Mouse (Mus musculus): ENCODE results near the gene Gm20547. TPM values are rescaled to one million over a fixed set of nuclear protein-coding genes. Genes with fewer than 3 reads are reported as not detected.
"Not testable (repeated sequence)": the region's sequence is repeated elsewhere in the genome, so short reads cannot be mapped to it uniquely, and the experiment has no call there.

Gene Gm20547
- polyA plus RNA-seq, 1 experiment from 2014 or later = not detected

GRCm38 (mm10) chr17:34810811-34811210 is 71.0 kb downstream of the Gm20547 start:
- 80% methylated on average over 8 of the region's 8 CpGs for WGBS
- not testable (repeated sequence) for H3K4me3 ChIP-seq (replicated peaks); H3K4me1 ChIP-seq (replicated peaks); H3K9me3 ChIP-seq; H3K27me3 ChIP-seq (replicated peaks); H3K9ac ChIP-seq; H3K27ac ChIP-seq; H3K36me3 ChIP-seq; H3K4me2 ChIP-seq (replicated peaks); ATAC-seq

DNA sequence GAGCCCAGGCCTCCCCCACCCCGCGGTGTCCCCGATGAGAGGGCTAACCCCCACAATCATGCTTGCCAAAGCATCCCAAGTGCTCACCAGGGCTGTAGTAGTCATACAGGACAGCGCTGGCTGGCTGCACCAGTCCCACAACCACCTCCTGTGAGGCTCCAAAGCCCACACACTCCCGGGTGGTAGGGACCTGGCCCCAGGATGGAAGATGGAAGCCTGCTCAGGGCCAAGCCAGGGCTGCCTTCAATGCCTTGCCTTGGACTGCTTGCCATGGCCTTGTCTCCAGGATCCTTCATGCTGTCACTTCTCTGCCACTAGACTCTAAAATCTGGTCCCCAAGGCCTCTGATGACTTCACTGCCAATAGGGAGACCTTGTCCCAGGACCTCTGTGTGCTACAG is 71.4 kb downstream of the Gm20547 start:
- not testable (repeated sequence) for H3K9ac ChIP-seq; H3K4me3 ChIP-seq (replicated peaks); H3K36me3 ChIP-seq; ATAC-seq; H3K27me3 ChIP-seq (replicated peaks); H3K4me2 ChIP-seq (replicated peaks); H3K4me1 ChIP-seq (replicated peaks); H3K27ac ChIP-seq; H3K9me3 ChIP-seq
- 87% methylated on average over 5 of the region's 5 CpGs for WGBS

- no peaks in the 10 kb centered on the region for H3K27me3 ChIP-seq (replicated peaks)
- ATAC-seq = no peak
- H3K4me1 ChIP-seq (replicated peaks) = no peaks in the 10 kb centered on the region
- no peak overlapping the region for H3K27ac ChIP-seq
- H3K9ac ChIP-seq = no peak overlapping the region
- no peak overlapping the region for H3K4me3 ChIP-seq (replicated peaks)
- H3K9me3 ChIP-seq = no peaks in the 10 kb centered on the region
- H3K36me3 ChIP-seq = no peaks in the 10 kb centered on the region
- no peak overlapping the region for H3K4me2 ChIP-seq (replicated peaks)
- WGBS = 77% methylated on average over 6 of the region's 6 CpGs
Measured at GRCm38 (mm10) chr17:34808599-34809205, 73.1 kb downstream of the Gm20547 start.

GRCm38 (mm10) chr17:34807176-34807575 is 74.7 kb downstream of the Gm20547 start:
- H3K4me2 ChIP-seq (replicated peaks) = no peak overlapping the region
- H3K4me3 ChIP-seq (replicated peaks) = no peak overlapping the region
- no peaks in the 10 kb centered on the region for H3K4me1 ChIP-seq (replicated peaks)
- H3K36me3 ChIP-seq = no peaks in the 10 kb centered on the region
- no peaks in the 10 kb centered on the region for H3K9me3 ChIP-seq
- ATAC-seq = no peak
- WGBS = 65% methylated on average over 3 of the region's 3 CpGs
- H3K9ac ChIP-seq = no peak overlapping the region
- H3K27ac ChIP-seq = no peak overlapping the region
- H3K27me3 ChIP-seq (replicated peaks) = no peaks in the 10 kb centered on the region

Other genes with a start within 250 kb of the Gm20547 start
- 12.1 and 13.7 TPM in 2 replicates for gene Fkbpl, start 237.3 kb downstream of the Gm20547 start, polyA plus RNA-seq (2015; fragmentation: Nextera tagmentation; extraction: Ambion mirVana)
- 67.5 and 68.2 TPM in 2 replicates for gene Atf6b, start 234.9 kb downstream of the Gm20547 start, polyA plus RNA-seq (2015; fragmentation: Nextera tagmentation; extraction: Ambion mirVana)
- gene Tnxb, start 211.5 kb downstream of the Gm20547 start, polyA plus RNA-seq (2015; fragmentation: Nextera tagmentation; extraction: Ambion mirVana) = 1.1 and 1.3 TPM in 2 replicates
- gene C4b, start 138.2 kb downstream of the Gm20547 start, polyA plus RNA-seq (2015; fragmentation: Nextera tagmentation; extraction: Ambion mirVana) = 0.33 and 1.4 TPM in 2 replicates
- 0.38 and 18.1 TPM in 2 replicates for gene Cyp21a1, start 77.5 kb downstream of the Gm20547 start, polyA plus RNA-seq (2015; fragmentation: Nextera tagmentation; extraction: Ambion mirVana)
- gene Stk19, start 45.1 kb downstream of the Gm20547 start, polyA plus RNA-seq (2015; fragmentation: Nextera tagmentation; extraction: Ambion mirVana) = 25.1 and 30.3 TPM in 2 replicates
- 51.8 and 58.6 TPM in 2 replicates for gene Dxo, start 45.0 kb downstream of the Gm20547 start, polyA plus RNA-seq (2015; fragmentation: Nextera tagmentation; extraction: Ambion mirVana)
- gene Skiv2l, start 31.8 kb downstream of the Gm20547 start, polyA plus RNA-seq (2015; fragmentation: Nextera tagmentation; extraction: Ambion mirVana) = 39.9 and 42.5 TPM in 2 replicates
- 98.4 and 106 TPM in 2 replicates for gene Nelfe, start 31.7 kb downstream of the Gm20547 start, polyA plus RNA-seq (2015; fragmentation: Nextera tagmentation; extraction: Ambion mirVana)
- 52.1 and 63.5 TPM in 2 replicates for gene Cfb, start 19.5 kb downstream of the Gm20547 start, polyA plus RNA-seq (2015; fragmentation: Nextera tagmentation; extraction: Ambion mirVana)
- gene Zbtb12, start 2.6 kb downstream of the Gm20547 start, polyA plus RNA-seq (2015; fragmentation: Nextera tagmentation; extraction: Ambion mirVana) = 2.5 and 2.8 TPM in 2 replicates
- 14.9 and 16.0 TPM in 2 replicates for gene C2, start 16.2 kb upstream of the Gm20547 start, polyA plus RNA-seq (2015; fragmentation: Nextera tagmentation; extraction: Ambion mirVana)
- 61.2 and 67.6 TPM in 2 replicates for gene Ehmt2, start 16.4 kb upstream of the Gm20547 start, polyA plus RNA-seq (2015; fragmentation: Nextera tagmentation; extraction: Ambion mirVana)
- gene Slc44a4, start 32.4 kb upstream of the Gm20547 start, polyA plus RNA-seq (2015; fragmentation: Nextera tagmentation; extraction: Ambion mirVana) = 56.2 and 60.4 TPM in 2 replicates
- 118 and 134 TPM in 2 replicates for gene Neu1, start 49.2 kb upstream of the Gm20547 start, polyA plus RNA-seq (2015; fragmentation: Nextera tagmentation; extraction: Ambion mirVana)
- gene Hspa1b, start 77.2 kb upstream of the Gm20547 start, polyA plus RNA-seq (2015; fragmentation: Nextera tagmentation; extraction: Ambion mirVana) = 0.43 TPM in 2 replicates
- gene Gm20481, start 87.9 kb upstream of the Gm20547 start, polyA plus RNA-seq (2015; fragmentation: Nextera tagmentation; extraction: Ambion mirVana) = not detected in 2 replicates
- gene Hspa1a, start 90.1 kb upstream of the Gm20547 start, polyA plus RNA-seq (2015; fragmentation: Nextera tagmentation; extraction: Ambion mirVana) = 6.2 and 6.3 TPM in 2 replicates
- 0.16 and 0.78 TPM in 2 replicates for gene Hspa1l, start 90.7 kb upstream of the Gm20547 start, polyA plus RNA-seq (2015; fragmentation: Nextera tagmentation; extraction: Ambion mirVana)
- gene Lsm2, start 99.8 kb upstream of the Gm20547 start, polyA plus RNA-seq (2015; fragmentation: Nextera tagmentation; extraction: Ambion mirVana) = 187 and 190 TPM in 2 replicates
- gene Vars, start 118.9 kb upstream of the Gm20547 start, polyA plus RNA-seq (2015; fragmentation: Nextera tagmentation; extraction: Ambion mirVana) = 117 and 141 TPM in 2 replicates
- gene Vwa7, start 134.5 kb upstream of the Gm20547 start, polyA plus RNA-seq (2015; fragmentation: Nextera tagmentation; extraction: Ambion mirVana) = 0.21 and 0.35 TPM in 2 replicates
- gene Sapcd1, start 146.0 kb upstream of the Gm20547 start, polyA plus RNA-seq (2015; fragmentation: Nextera tagmentation; extraction: Ambion mirVana) = 11.4 and 13.5 TPM in 2 replicates
- 3.0 and 3.1 TPM in 2 replicates for gene Msh5, start 164.7 kb upstream of the Gm20547 start, polyA plus RNA-seq (2015; fragmentation: Nextera tagmentation; extraction: Ambion mirVana)
- gene Clic1, start 167.9 kb upstream of the Gm20547 start, polyA plus RNA-seq (2015; fragmentation: Nextera tagmentation; extraction: Ambion mirVana) = 385 and 387 TPM in 2 replicates
- 185 and 190 TPM in 2 replicates for gene Ddah2, start 177.0 kb upstream of the Gm20547 start, polyA plus RNA-seq (2015; fragmentation: Nextera tagmentation; extraction: Ambion mirVana)
- gene Ly6g6c, start 183.3 kb upstream of the Gm20547 start, polyA plus RNA-seq (2015; fragmentation: Nextera tagmentation; extraction: Ambion mirVana) = not detected in 2 replicates
- 0.23 and 0.35 TPM in 2 replicates for gene Mpig6b, start 184.1 kb upstream of the Gm20547 start, polyA plus RNA-seq (2015; fragmentation: Nextera tagmentation; extraction: Ambion mirVana)
- gene Ly6g6e, start 194.9 kb upstream of the Gm20547 start, polyA plus RNA-seq (2015; fragmentation: Nextera tagmentation; extraction: Ambion mirVana) = 1.9 and 2.6 TPM in 2 replicates
- gene Ly6g6d, start 196.0 kb upstream of the Gm20547 start, polyA plus RNA-seq (2015; fragmentation: Nextera tagmentation; extraction: Ambion mirVana) = 5.8 and 5.9 TPM in 2 replicates
- gene Ly6g6f, start 203.6 kb upstream of the Gm20547 start, polyA plus RNA-seq (2015; fragmentation: Nextera tagmentation; extraction: Ambion mirVana) = 0.24 and 0.33 TPM in 2 replicates
- 92.1 and 96.4 TPM in 2 replicates for gene Abhd16a, start 207.2 kb upstream of the Gm20547 start, polyA plus RNA-seq (2015; fragmentation: Nextera tagmentation; extraction: Ambion mirVana)
- not detected in 2 replicates for gene Ly6g5c, start 226.2 kb upstream of the Gm20547 start, polyA plus RNA-seq (2015; fragmentation: Nextera tagmentation; extraction: Ambion mirVana)
- 0.83 and 0.85 TPM in 2 replicates for gene Ly6g5b, start 233.4 kb upstream of the Gm20547 start, polyA plus RNA-seq (2015; fragmentation: Nextera tagmentation; extraction: Ambion mirVana)
- gene Gpank1, start 239.4 kb upstream of the Gm20547 start, polyA plus RNA-seq (2015; fragmentation: Nextera tagmentation; extraction: Ambion mirVana) = 17.7 and 19.1 TPM in 2 replicates
- gene Csnk2b, start 240.0 kb upstream of the Gm20547 start, polyA plus RNA-seq (2015; fragmentation: Nextera tagmentation; extraction: Ambion mirVana) = 248 and 271 TPM in 2 replicates
- 13.6 and 13.7 TPM in 2 replicates for gene D17H6S53E, start 244.3 kb upstream of the Gm20547 start, polyA plus RNA-seq (2015; fragmentation: Nextera tagmentation; extraction: Ambion mirVana)